Mouse (Mus musculus) forebrain, embryonic 10.5 days (tissue): ENCODE measurements around the gene Pik3r6. TPM values are rescaled to one million over a fixed set of nuclear protein-coding genes. Genes with fewer than 3 reads are reported as not detected.
A peak's percentile ranks its signal among the peaks of the same experiment; 100 is the strongest.

Source experiments
- DNase-seq: peaks from one replicate; pipeline ENCODE4 v3.0.0-alpha.2; 2017; ENCODE audit warnings: low spot score; ENCODE audit errors: extremely low spot score
- H3K27ac ChIP-seq: fragments of 300-500 bp; sonication (generic); 2 replicates; pipeline ENCODE4 v1.5.1; 2016; ENCODE audit warnings: mild to moderate bottlenecking
- H3K27me3 ChIP-seq: fragments of 300-500 bp; sonication (generic); 2 replicates; pipeline ENCODE4 v1.6.1; 2016; ENCODE audit warnings: mild to moderate bottlenecking; ENCODE audit not compliant: poor library complexity, severe bottlenecking
- H3K36me3 ChIP-seq: fragments of 300-500 bp; sonication (generic); replicated peaks from 2 replicates; pipeline ENCODE4 v1.6.1; 2016; ENCODE audit warnings: mild to moderate bottlenecking, moderate library complexity
- H3K4me1 ChIP-seq: fragments of 300-500 bp; sonication (generic); 2 replicates; pipeline ENCODE4 v1.6.1; 2016
- H3K4me3 ChIP-seq: fragments of 300-500 bp; sonication (generic); 2 replicates; pipeline ENCODE4 v1.5.1; 2016; ENCODE audit warnings: mild to moderate bottlenecking, moderate library complexity
- H3K9me3 ChIP-seq: fragments of 300-500 bp; sonication (generic); 2 replicates; pipeline ENCODE4 v1.6.1; 2016; ENCODE audit warnings: mild to moderate bottlenecking, moderate library complexity
- WGBS: fragments of 180-500 bp; shearing (Covaris S2); methylation state at CpG from one replicate; pipeline ENCODE4 v1.1.7; 2016; 5-methylcytosine and 5-hydroxymethylcytosine counted together
- polyA plus RNA-seq: library from polyadenylated mRNA; unstranded; fragments of >200 nt; fragmentation: Nextera tagmentation; extraction: Ambion mirVana; gene quantifications from 2 replicates; pipeline ENCODE4 v1.2.1, GENCODE M21; 2016

Pik3r6 gene
- polyA plus RNA-seq, 1 experiment from 2014 or later: 1.3 TPM

DNA sequence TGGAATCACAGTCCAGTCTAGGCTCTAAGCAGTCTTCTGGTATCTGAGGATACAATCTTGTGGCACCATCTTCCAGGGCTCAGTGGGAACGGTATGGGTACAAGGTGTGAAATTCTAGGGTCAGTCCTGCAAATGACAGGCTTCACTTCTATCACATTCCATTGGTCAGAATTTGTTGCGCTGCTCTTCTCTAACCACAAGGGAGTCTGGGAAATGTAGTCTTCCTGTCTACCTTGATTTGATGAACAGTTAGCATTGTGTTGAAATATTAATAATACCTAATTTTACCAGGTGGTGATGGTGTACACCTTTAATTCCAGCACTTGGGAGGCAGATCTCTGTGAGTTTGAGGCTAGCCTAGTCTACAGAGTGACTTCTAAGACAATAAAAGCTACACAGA, 17.6 kb downstream of the Pik3r6 start:
- 87% methylated on average over 2 of the region's 2 CpGs for WGBS

DNA sequence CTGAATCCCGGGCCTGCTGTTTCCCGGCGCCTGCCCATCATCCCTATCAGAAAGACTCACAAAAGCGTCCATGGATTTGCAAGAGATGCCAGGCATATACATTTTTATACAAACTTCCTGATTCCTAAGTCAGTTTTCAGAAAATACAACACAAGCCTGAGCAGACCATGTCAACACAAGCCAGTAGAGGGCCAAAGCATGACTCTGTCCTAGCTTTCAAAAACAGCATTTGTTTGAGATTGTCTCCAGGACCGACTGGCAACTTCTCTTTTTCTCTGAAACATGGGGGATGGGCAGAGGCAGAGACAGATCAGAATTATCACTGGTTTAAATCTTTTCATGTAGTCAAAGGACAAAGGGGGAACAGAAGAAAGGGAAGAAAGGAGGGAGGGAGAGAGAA, 18.5 kb downstream of the Pik3r6 start:
- Histone ChIP-seq H3K27me3 (no peaks in the 10 kb centered on the region), H3K4me3 (no peak overlapping the region), H3K36me3 (no peaks in the 10 kb centered on the region), H3K27ac (no peak overlapping the region), H3K9me3 (peaks cover 13% of the 10 kb centered on the region; the same call in 1 of the 2 replicates), H3K4me1 (peaks cover 8% of the 10 kb centered on the region)
- DNase-seq: no peak
- WGBS: 81% methylated on average over 5 of the region's 5 CpGs

More for the DNA sequence above, 17.6 kb downstream of the Pik3r6 start:
- Histone ChIP-seq H3K27ac (no peak overlapping the region), H3K27me3 (no peaks in the 10 kb centered on the region), H3K4me3 (no peak overlapping the region), H3K9me3 (peaks cover 13% of the 10 kb centered on the region; the same call in 1 of the 2 replicates), H3K4me1 (peaks cover 8% of the 10 kb centered on the region), H3K36me3 (no peaks in the 10 kb centered on the region)
- no peak for DNase-seq

DNA sequence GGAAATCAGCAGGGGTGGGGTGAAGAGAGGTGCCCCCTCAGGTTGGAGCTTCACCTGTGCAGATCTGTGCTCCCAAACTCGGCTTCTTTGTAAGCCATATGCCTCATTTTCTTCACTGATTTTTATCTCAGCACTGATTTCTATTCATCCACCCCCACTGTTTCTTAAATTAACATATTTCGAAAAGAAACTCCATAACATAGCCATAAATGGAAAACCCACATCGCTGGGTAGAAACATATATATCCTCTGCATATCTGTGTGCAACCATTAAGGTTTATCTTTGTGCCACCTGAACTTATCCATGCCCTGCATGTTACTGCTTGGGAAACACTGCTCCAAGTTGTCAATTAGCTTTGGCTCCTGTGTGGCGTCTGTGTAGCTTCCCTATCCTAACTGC, 23.6 kb downstream of the Pik3r6 start:
- 81% methylated on average over 4 of the region's 4 CpGs for WGBS
- DNase-seq: no peak
- Histone ChIP-seq H3K36me3 (no peaks in the 10 kb centered on the region), H3K27ac (no peak overlapping the region), H3K4me1 (peaks cover 7% of the 10 kb centered on the region), H3K27me3 (no peaks in the 10 kb centered on the region; the same call in 1 of the 2 replicates), H3K9me3 (no peaks in the 10 kb centered on the region), H3K4me3 (no peak overlapping the region)

DNA sequence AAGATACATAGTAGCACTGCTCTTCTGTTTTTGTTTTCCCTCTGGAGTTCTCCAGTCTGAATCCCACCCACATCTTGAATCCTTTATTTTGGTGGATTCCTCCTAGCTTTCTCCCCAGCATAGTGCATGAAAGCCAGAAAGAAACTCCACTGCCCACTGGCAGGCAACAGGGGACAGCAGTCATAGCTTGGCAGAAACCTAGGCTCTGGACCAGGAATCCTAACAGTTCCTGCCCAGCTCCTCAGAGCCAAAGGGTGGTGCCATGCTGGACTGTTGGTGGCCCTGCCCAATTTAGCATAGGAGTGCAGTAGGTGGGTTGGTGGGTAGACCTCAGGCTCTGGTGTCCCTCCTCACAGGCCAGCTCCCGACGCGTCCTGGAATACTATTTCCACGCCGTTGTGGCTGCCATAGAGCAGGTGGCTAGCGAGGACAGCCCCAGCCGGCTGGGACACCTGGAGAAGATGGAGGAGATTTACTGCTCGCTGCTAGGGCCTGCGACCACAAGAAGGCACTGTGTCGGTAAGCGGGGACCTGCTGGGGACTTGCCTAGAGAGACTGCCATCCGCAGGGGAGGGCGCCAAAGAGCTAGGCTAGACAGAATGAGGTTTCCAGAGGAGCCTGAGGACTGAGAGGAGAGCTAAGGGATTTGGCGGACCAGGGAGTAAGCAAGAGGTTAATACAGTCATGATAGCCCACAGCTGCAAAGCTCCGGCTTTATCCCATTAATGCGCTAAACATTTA, 28.4 kb downstream of the Pik3r6 start:
- no peaks in the 10 kb centered on the region for H3K9me3 ChIP-seq
- 26% methylated on average over 16 of the region's 16 CpGs for WGBS
- H3K27ac ChIP-seq: no peak overlapping the region
- DNase-seq: peak; percentile 27
- H3K27me3 ChIP-seq: no peaks in the 10 kb centered on the region; the same call in 1 of the 2 replicates
- H3K4me3 ChIP-seq: no peak overlapping the region
- peaks cover 4% of the 10 kb centered on the region; the same call in 1 of the 2 replicates for H3K4me1 ChIP-seq
- H3K36me3 ChIP-seq: no peaks in the 10 kb centered on the region

DNA sequence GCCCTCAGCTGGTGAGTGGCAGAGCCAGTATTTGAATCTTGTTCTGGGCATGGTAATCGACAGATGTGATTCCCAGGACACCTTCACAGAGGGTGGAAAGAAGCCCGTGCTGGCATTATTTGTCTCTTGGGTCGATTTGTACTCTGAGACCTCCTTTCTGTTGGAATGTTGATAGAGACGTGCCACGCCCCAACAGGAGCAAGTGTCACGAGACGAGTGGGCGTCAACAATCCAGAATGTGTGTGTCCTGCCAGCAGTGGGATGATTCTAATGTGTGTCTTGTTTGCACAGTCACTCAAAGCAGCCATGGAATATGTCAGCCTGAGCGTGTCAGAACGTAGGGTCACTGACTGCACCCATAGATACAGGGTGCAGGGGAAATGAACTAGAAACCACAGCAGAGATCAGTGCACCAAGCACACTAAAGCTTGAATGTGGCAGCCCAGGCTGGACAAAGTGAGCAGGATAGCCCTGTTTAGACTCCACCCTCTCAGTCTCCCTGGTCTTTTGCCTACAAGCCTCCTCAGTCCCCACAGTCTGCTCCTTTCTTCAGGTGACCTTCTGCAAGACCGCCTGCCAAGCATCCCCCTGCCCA, 29.2 kb downstream of the Pik3r6 start:
- peaks cover 4% of the 10 kb centered on the region; the same call in 1 of the 2 replicates for H3K4me1 ChIP-seq
- H3K9me3 ChIP-seq: no peaks in the 10 kb centered on the region
- H3K27ac ChIP-seq: no peak overlapping the region
- no peak for DNase-seq
- no peak overlapping the region for H3K4me3 ChIP-seq
- no peaks in the 10 kb centered on the region for H3K36me3 ChIP-seq
- WGBS: 87% methylated on average over 11 of the region's 11 CpGs
- no peaks in the 10 kb centered on the region; the same call in 1 of the 2 replicates for H3K27me3 ChIP-seq

DNA sequence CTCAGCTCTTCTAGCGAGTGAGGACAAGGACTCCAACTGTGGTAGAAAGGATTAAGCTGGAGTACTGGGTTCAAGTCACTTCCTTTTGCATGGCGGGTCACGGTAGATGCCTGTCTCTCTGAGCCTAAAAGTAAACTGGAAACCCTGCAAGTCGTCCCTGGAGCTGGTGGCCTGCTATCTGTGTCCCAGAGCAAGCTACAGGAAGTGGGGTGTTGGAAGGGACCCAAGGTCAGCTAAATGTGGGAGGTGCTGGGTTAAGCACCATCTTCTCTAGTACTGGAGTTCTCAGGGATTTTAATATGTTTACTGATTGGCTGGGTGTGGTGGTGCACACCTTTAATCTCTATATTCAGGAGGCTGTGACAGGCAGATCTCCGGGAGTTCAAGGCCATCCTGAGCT, 30.0 kb downstream of the Pik3r6 start:
- 81% methylated on average over 5 of the region's 5 CpGs for WGBS
- no peaks in the 10 kb centered on the region for H3K9me3 ChIP-seq
- no peak for DNase-seq
- no peaks in the 10 kb centered on the region for H3K36me3 ChIP-seq
- no peak overlapping the region for H3K4me3 ChIP-seq
- no peak overlapping the region for H3K27ac ChIP-seq
- no peaks in the 10 kb centered on the region; the same call in 1 of the 2 replicates for H3K27me3 ChIP-seq
- peaks cover 4% of the 10 kb centered on the region; the same call in 1 of the 2 replicates for H3K4me1 ChIP-seq

DNA sequence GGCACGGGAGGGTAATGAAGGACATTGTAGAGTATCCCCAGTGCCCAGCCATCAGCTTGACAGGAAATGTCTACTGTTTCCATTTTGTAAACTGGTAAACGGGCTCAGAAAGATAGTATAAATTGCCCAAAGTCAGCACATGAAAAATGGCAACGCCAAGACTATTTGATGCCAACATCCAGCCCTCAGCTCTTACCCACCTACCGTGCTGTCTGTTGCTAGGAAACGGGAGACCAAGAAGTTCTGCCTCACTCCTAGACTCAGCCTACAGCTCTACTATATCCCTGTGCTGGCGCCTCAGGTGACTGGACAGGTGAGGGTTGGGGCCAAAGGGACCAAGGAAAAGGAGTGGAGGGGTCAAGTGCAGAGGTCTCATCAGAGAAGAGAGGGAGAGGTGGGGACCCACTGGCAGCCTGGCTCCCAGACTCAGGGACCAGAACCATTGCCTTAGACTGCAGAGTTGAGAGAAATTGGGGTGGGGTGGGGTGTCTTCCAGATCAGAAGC, 31.2 kb downstream of the Pik3r6 start:
- Histone ChIP-seq H3K4me1 (peaks cover 4% of the 10 kb centered on the region; the same call in 1 of the 2 replicates), H3K9me3 (no peaks in the 10 kb centered on the region), H3K27me3 (no peaks in the 10 kb centered on the region; the same call in 1 of the 2 replicates), H3K27ac (no peak overlapping the region), H3K36me3 (no peaks in the 10 kb centered on the region), H3K4me3 (no peak overlapping the region)
- no peak for DNase-seq
- WGBS: 90% methylated on average over 6 of the region's 6 CpGs

DNA sequence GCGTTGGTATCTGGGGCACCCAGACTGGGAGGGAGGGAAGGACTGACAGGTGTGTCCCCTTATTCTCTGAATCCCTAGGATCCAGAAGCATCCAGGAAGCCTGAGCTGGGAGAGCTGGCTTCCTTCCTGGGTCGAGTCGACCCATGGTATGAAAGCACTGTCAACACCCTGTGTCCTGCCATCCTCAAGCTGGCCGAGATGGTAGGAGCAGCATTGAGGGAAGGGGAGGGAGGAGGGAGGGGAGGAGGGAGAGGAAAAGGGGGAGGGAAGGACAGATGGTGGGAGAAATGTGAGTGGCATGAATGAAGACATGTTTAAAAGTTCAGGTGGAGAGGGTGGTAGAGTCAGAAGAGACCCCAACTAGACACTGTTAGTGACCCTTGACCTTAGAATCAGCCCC, 33.2 kb downstream of the Pik3r6 start:
- Histone ChIP-seq H3K4me3 (no peak overlapping the region), H3K9me3 (no peaks in the 10 kb centered on the region), H3K36me3 (no peaks in the 10 kb centered on the region), H3K27me3 (no peaks in the 10 kb centered on the region), H3K4me1 (peaks cover 8% of the 10 kb centered on the region; the same call in 1 of the 2 replicates), H3K27ac (no peak overlapping the region)
- WGBS: 79% methylated on average over 4 of the region's 4 CpGs
- no peak for DNase-seq

DNA sequence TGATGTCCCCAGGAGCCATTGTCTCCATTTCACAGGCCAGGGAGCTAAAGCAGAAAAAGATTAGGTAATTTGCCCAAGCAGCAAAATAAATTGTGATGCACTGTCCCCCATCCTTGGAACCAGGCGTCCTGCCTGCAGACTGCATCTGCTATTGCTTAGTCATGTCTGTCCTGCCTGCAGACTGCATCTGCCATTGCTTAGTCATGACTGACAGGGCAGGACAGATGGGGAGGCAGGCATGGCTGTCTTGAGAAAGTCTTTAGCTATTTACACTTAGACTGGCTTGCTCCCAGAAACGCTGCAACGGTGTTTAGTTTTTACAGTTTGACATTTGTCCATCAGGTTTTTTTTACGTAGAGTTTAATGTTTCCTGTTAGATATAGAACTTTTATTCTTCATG, 33.6 kb downstream of the Pik3r6 start:
- Histone ChIP-seq H3K27me3 (no peaks in the 10 kb centered on the region), H3K27ac (no peak overlapping the region), H3K4me1 (peaks cover 4% of the 10 kb centered on the region; the same call in 1 of the 2 replicates), H3K9me3 (no peaks in the 10 kb centered on the region), H3K36me3 (no peaks in the 10 kb centered on the region), H3K4me3 (no peak overlapping the region)
- DNase-seq: no peak
- WGBS: 58% methylated on average over 4 of the region's 4 CpGs

DNA sequence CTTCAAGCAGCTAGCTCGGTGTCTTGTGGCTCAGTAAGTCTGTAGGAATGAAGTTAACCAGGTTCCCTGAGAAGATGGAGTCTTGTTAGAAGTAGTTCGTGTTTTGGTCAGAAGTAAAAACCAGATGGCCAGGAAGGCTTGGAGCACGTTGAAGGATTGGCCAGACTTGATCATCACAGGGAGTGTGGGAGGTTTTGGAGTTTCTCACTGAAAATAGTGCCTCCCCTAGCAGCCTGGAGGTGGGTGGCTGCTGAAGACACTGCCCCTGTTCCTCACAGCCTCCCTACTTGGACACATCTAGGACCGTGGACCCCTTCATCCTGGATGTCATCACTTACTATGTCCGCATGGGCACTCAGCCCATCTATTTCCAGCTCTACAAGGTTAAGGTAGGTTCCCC, 36.8 kb downstream of the Pik3r6 start:
- no peak overlapping the region for H3K4me3 ChIP-seq
- no peak for DNase-seq

DNA sequence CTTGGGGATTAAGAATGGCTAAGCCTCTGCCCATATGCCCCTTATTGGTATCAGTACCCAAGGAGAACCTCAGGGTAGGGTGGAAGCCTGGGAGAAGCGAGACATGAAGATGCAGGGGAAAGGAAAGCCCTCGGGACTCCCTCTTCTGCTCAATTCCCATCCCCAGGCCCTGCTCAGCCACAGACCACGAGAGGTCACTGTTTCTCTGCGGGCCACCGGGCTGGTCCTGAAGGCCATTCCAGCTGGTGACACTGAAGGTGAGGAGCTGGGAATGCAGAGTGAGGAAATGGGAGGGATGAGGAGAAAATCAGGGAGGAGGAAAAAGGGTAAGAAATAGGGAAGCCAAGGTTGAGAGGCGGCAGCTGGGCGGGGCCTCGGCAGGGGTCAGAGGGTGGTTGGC, 41.7 kb downstream of the Pik3r6 start:
- peaks cover 16% of the 10 kb centered on the region for H3K27me3 ChIP-seq

More for the DNA sequence above, 36.8 kb downstream of the Pik3r6 start:
- peaks cover 6% of the 10 kb centered on the region for H3K4me1 ChIP-seq
- WGBS: 66% methylated on average over 5 of the region's 5 CpGs
- no peaks in the 10 kb centered on the region for H3K9me3 ChIP-seq
- H3K27me3 ChIP-seq: peaks cover 9% of the 10 kb centered on the region
- H3K36me3 ChIP-seq: no peaks in the 10 kb centered on the region
- no peak overlapping the region for H3K27ac ChIP-seq

DNA sequence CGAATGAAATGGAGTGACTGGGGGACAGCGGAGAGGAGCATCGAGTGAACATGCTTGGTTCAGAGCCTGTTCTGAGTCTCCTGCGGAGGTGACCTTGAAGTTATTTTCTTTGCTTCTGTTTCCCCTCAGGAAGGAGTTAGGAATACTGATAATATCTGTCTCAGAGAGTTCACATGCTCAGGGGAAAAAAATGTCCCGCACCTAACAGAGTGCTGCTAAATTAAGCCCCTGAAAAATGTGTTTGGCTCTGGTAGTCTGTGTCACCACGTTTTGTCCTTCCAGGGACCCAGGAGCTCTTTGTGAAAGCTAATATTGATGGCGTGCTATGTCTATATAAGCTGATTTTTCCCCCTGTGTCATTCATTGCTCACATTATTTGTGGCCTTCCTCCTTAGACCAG, 42.4 kb downstream of the Pik3r6 start:
- Histone ChIP-seq H3K9me3 (no peaks in the 10 kb centered on the region), H3K36me3 (no peaks in the 10 kb centered on the region), H3K27me3 (peaks cover 16% of the 10 kb centered on the region), H3K27ac (no peak overlapping the region), H3K4me1 (peaks cover 7% of the 10 kb centered on the region), H3K4me3 (no peak overlapping the region)
- 64% methylated on average over 7 of the region's 7 CpGs for WGBS
- DNase-seq: no peak

More for the DNA sequence above, 41.7 kb downstream of the Pik3r6 start:
- Histone ChIP-seq H3K36me3 (no peaks in the 10 kb centered on the region), H3K4me3 (no peak overlapping the region), H3K9me3 (no peaks in the 10 kb centered on the region), H3K4me1 (peaks cover 7% of the 10 kb centered on the region), H3K27ac (no peak overlapping the region)
- WGBS: 10% methylated on average over 8 of the region's 8 CpGs
- no peak for DNase-seq

DNA sequence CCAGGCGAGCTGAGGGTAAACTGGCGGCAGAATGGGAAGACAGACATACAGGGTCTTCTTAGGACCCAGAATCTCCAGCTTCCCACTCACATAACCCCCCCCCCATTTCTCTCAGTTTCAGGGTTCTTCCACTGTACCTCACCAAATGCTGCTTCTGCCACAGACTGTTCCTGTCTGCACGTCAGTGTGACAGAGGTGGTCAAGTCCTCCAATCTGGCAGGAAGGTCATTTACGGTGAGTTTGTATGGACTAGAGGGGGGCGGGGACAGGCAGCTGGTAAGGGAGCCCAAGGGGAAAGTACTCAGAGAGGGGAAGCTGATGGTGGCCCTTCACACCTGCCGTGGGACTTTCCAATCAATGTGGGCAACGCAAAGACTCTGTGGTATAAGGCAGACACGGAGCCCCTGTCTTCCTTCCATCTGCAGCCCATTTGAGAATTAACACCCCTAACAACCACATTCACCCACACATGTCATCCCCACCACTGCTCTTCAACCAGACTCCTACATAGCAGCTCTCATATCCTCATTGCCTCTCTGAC, 42.9 kb downstream of the Pik3r6 start:
- H3K4me1 ChIP-seq: peaks cover 7% of the 10 kb centered on the region
- no peaks in the 10 kb centered on the region for H3K9me3 ChIP-seq
- H3K4me3 ChIP-seq: no peak overlapping the region
- H3K36me3 ChIP-seq: no peaks in the 10 kb centered on the region
- 77% methylated on average over 8 of the region's 8 CpGs for WGBS
- no peak for DNase-seq
- H3K27me3 ChIP-seq: peaks cover 16% of the 10 kb centered on the region
- H3K27ac ChIP-seq: no peak overlapping the region
